Mouse (Mus musculus) liver, embryonic 15.5 days (tissue): Measurements from ENCODE around the gene Adssl1. TPM values are rescaled to one million over a fixed set of nuclear protein-coding genes. Genes with fewer than 3 reads are reported as not detected.
A peak's percentile ranks its signal among the peaks of the same experiment; 100 is the strongest.

Source experiments
- ATAC-seq: fragments of 200-750 bp; cut with Nextera tagmentation; 2 replicates; pipeline ENCODE4 v1.8.0; 2017; ENCODE audit warnings: moderate number of reproducible peaks, mild to moderate bottlenecking, moderate library complexity; ENCODE audit not compliant: insufficient read depth
- H3K27ac ChIP-seq: fragments of 300-500 bp; sonication (generic); replicated peaks from 2 replicates; pipeline ENCODE4 v1.5.1; 2015; ENCODE audit warnings: mild to moderate bottlenecking, inconsistent platforms
- H3K27me3 ChIP-seq: fragments of 300-500 bp; sonication (generic); 2 replicates; pipeline ENCODE4 v1.6.1; 2015; ENCODE audit warnings: mild to moderate bottlenecking, inconsistent platforms
- H3K36me3 ChIP-seq: fragments of 300-500 bp; sonication (generic); replicated peaks from 2 replicates; pipeline ENCODE4 v1.6.1; 2015; ENCODE audit warnings: moderate library complexity, mild to moderate bottlenecking, inconsistent platforms
- H3K4me1 ChIP-seq: fragments of 300-500 bp; sonication (generic); replicated peaks from 2 replicates; pipeline ENCODE4 v1.6.1; 2015; ENCODE audit warnings: inconsistent platforms
- H3K4me2 ChIP-seq: fragments of 300-500 bp; sonication (generic); 2 replicates; pipeline ENCODE4 v1.6.1; 2015; ENCODE audit warnings: moderate library complexity, mild to moderate bottlenecking, inconsistent platforms
- H3K4me3 ChIP-seq: fragments of 300-500 bp; sonication (generic); replicated peaks from 2 replicates; pipeline ENCODE4 v1.5.1; 2015; ENCODE audit warnings: mild to moderate bottlenecking, inconsistent platforms
- H3K9ac ChIP-seq: fragments of 300-500 bp; sonication (generic); 2 replicates; pipeline ENCODE4 v1.6.1; 2015; ENCODE audit warnings: moderate library complexity, mild to moderate bottlenecking, inconsistent platforms
- H3K9me3 ChIP-seq: fragments of 300-500 bp; sonication (generic); replicated peaks from 2 replicates; pipeline ENCODE4 v1.6.1; 2016; ENCODE audit warnings: inconsistent platforms
- WGBS: fragments of 180-500 bp; shearing (Covaris S2); methylation state at CpG from one replicate; pipeline ENCODE4 v1.1.7; 2015; ENCODE audit warnings: mixed read lengths; ENCODE audit not compliant: insufficient replicate concordance; 5-methylcytosine and 5-hydroxymethylcytosine counted together
- polyA plus RNA-seq: library from polyadenylated mRNA; unstranded; fragments of >200 nt; fragmentation: Nextera tagmentation; extraction: Ambion mirVana; gene quantifications from 2 replicates; pipeline ENCODE4 v1.2.1, GENCODE M21; 2015

Gene Adssl1
- 13.4 TPM in 2 replicates for polyA plus RNA-seq

GRCm38 (mm10) chr12:112619686-112620353 lies at the start of gene Adssl1:
Gene Adssl1, plus strand, starts transcription at chr12:112620045.
- under 1% methylated on average over 56 of the region's 56 CpGs for WGBS
- Histone ChIP-seq H3K4me2 (peak within 1 kb of the TSS; percentile 79), H3K9me3 (no peaks in the 10 kb centered on the region), H3K27me3 (peaks cover 38% of the 10 kb centered on the region), H3K4me3 (peak within 1 kb of the TSS; percentile 56), H3K4me1 (peaks cover 53% of the 10 kb centered on the region), H3K36me3 (no peaks in the 10 kb centered on the region), H3K27ac (peak within 1 kb of the TSS; percentile 69), H3K9ac (peak within 1 kb of the TSS; percentile 52)
- peak; percentile 54 for ATAC-seq

- H3K4me1 ChIP-seq: no peaks in the 10 kb centered on the region
- H3K9me3 ChIP-seq: no peaks in the 10 kb centered on the region
- no peaks in the 10 kb centered on the region for H3K27me3 ChIP-seq
- no peaks in the 10 kb centered on the region for H3K36me3 ChIP-seq
- no peak overlapping the region for H3K27ac ChIP-seq
- no peak overlapping the region for H3K4me2 ChIP-seq
- no peak overlapping the region for H3K9ac ChIP-seq
- no peak for ATAC-seq
- H3K4me3 ChIP-seq: no peak overlapping the region
- 72% methylated on average over 8 of the region's 8 CpGs for WGBS
Measured at GRCm38 (mm10) chr12:112570160-112570559, 49.7 kb upstream of the Adssl1 start.

DNA sequence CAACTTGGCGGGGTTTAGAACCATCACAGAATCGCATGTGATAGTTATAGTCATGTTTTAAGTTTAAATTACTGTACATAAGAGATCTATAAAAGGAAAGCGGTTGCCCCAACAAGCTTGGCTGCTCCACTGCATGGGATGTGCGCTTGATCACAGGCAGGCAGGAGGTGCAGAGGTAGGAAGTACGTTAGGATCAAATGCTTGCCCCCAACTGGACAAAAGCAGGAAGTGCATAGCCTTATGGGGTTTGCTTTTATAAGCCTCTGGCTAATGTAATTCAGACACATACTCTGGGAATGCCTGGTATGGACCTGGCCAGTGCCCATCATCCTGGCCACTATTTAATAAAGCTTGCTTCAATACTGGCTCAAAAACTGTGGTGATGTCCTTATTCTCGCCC lies 48.8 kb upstream of the Adssl1 start:
- H3K4me2 ChIP-seq: no peak overlapping the region
- 0 out of 2 replicates have a peak, but pooled peaks cover 6% of the 10 kb centered on the region for H3K4me1 ChIP-seq
- H3K27ac ChIP-seq: no peak overlapping the region
- H3K9ac ChIP-seq: no peak overlapping the region
- ATAC-seq: no peak
- no peak overlapping the region for H3K4me3 ChIP-seq
- H3K27me3 ChIP-seq: no peaks in the 10 kb centered on the region
- 52% methylated on average over 6 of the region's 6 CpGs for WGBS
- H3K36me3 ChIP-seq: no peaks in the 10 kb centered on the region
- no peaks in the 10 kb centered on the region for H3K9me3 ChIP-seq

- Histone ChIP-seq H3K4me2 (no peak overlapping the region), H3K27me3 (no peaks in the 10 kb centered on the region), H3K4me3 (no peak overlapping the region), H3K4me1 (peaks cover 27% of the 10 kb centered on the region; the same call in 1 of the 2 replicates), H3K36me3 (no peaks in the 10 kb centered on the region), H3K9ac (no peak overlapping the region), H3K27ac (no peak overlapping the region), H3K9me3 (no peaks in the 10 kb centered on the region)
- no peak for ATAC-seq
- WGBS: 37% methylated on average over 8 of the region's 8 CpGs
Measured at GRCm38 (mm10) chr12:112575274-112575986, 44.4 kb upstream of the Adssl1 start.

DNA sequence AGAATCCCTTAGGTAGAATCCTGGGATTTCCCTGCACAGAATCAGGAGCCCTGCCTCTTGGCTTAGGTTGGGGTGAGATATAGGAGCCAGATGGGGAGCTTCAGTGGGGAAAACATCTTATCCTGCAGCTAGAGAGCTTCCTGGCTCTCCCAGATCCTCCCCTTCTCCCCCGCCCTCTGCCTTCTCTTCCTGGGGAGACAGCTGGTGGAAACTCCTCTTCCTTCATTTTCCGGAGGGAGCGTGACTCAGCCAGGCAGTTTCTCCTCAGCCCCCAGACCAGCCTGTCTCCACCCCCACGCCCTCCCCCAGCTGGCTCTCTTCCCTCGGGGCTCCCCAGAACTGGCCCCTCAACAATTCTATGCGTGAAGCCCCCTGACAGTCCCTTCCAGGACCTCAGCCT lies 43.5 kb upstream of the Adssl1 start:
- Histone ChIP-seq H3K4me1 (peaks cover 36% of the 10 kb centered on the region), H3K27ac (no peak overlapping the region), H3K36me3 (no peaks in the 10 kb centered on the region), H3K4me3 (no peak overlapping the region), H3K9ac (no peak overlapping the region), H3K27me3 (no peaks in the 10 kb centered on the region), H3K4me2 (no peak overlapping the region), H3K9me3 (no peaks in the 10 kb centered on the region)
- no peak for ATAC-seq
- 41% methylated on average over 6 of the region's 6 CpGs for WGBS

GRCm38 (mm10) chr12:112576749-112577148 lies 43.1 kb upstream of the Adssl1 start:
- ATAC-seq: no peak
- Histone ChIP-seq H3K27ac (no peak overlapping the region), H3K36me3 (no peaks in the 10 kb centered on the region), H3K27me3 (no peaks in the 10 kb centered on the region), H3K9ac (no peak overlapping the region), H3K9me3 (no peaks in the 10 kb centered on the region), H3K4me3 (no peak overlapping the region), H3K4me1 (peaks cover 40% of the 10 kb centered on the region), H3K4me2 (no peak overlapping the region)
- 43% methylated on average over 3 of the region's 3 CpGs for whole genome bisulfite sequencing

DNA sequence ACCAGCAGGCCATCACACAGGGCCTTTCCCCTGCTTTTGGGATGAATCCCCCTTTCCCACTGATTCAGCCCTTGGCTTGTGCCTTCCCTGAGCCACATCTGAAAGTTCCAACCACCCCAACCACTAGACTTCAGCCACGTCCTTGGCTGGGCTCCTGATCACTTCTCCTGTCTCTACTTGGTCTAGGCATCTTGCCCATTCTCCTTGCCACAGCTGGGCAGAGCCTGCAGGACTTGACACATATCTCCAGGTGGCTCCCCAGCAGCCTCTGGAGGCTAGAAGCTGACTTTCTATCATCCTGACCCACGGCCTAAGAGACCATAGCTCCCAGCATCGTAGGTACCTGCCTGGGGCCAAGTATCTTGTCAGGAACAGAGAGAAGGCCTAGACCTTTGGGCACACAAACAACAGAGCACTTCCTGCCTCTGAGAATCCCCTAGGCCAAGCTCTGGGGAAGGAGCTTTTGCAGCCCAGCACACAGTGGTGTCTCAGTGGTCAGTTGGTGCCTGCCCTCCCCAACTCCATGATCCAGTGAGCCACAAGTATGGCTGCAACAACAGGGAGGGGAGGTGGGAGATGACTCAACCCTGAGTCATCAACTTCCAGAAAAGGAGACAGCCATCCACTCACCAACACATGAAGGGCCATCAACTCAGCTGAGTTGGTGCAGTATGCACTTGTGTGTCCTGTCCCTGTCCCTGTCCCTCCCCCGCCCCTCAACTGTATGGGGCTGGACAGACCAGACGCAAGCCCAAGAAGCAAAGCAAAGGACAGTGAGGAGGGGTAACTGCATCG lies 41.4 kb upstream of the Adssl1 start:
- no peak for ATAC-seq
- H3K27me3 ChIP-seq: no peaks in the 10 kb centered on the region
- H3K4me1 ChIP-seq: peaks cover 43% of the 10 kb centered on the region
- no peaks in the 10 kb centered on the region for H3K9me3 ChIP-seq
- H3K27ac ChIP-seq: no peak overlapping the region
- no peak overlapping the region for H3K4me3 ChIP-seq
- whole genome bisulfite sequencing: 55% methylated on average over 6 of the region's 6 CpGs
- H3K36me3 ChIP-seq: no peaks in the 10 kb centered on the region
- no peak overlapping the region for H3K9ac ChIP-seq
- H3K4me2 ChIP-seq: no peak overlapping the region

DNA sequence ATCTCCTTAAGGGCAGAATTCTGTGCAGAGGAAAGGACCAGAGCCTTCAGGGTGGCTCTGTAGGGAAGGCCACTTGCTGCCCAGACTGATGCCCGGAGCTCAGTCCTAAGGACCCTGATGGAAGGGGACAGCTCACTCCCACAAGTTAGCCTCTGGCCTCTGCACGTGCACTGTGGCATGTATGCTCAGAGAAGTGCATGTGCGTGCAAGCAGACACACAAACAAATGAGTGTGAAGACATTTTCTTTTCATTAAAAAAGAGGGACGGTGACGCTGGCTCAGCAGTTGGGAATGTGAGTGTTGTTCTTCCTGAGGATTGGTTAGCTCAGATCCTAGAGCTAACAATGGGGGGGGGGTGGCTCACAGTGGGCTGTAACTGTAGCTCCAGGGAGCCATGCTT lies 40.4 kb upstream of the Adssl1 start:
- ATAC-seq: no peak
- no peak overlapping the region for H3K27ac ChIP-seq
- H3K9ac ChIP-seq: no peak overlapping the region
- H3K9me3 ChIP-seq: no peaks in the 10 kb centered on the region
- no peak overlapping the region for H3K4me2 ChIP-seq
- WGBS: 56% methylated on average over 5 of the region's 5 CpGs
- no peak overlapping the region for H3K4me3 ChIP-seq
- H3K36me3 ChIP-seq: no peaks in the 10 kb centered on the region
- peaks cover 43% of the 10 kb centered on the region for H3K4me1 ChIP-seq
- H3K27me3 ChIP-seq: no peaks in the 10 kb centered on the region

DNA sequence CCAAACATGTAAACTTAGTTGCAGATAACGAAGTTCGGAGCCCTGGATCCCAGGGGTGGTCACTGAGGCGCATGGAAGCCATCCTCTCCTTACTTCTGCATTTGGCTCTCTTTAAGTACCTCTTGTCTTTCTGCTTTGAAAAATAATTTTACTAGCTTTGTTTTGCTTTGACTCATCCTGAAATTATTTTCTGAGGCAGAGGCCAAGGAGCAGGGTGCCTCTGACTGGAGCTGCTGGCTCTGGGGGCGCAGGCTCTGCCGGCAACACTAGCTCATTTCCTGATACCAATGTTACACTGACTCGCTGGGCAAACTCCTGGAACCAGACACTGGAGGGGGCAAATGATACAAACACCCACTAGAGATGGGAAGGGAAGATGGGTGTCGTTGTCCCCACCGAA lies 39.9 kb upstream of the Adssl1 start:
- Histone ChIP-seq H3K9ac (no peak overlapping the region), H3K9me3 (no peaks in the 10 kb centered on the region), H3K27me3 (no peaks in the 10 kb centered on the region), H3K36me3 (no peaks in the 10 kb centered on the region), H3K27ac (no peak overlapping the region), H3K4me3 (no peak overlapping the region), H3K4me1 (peaks cover 43% of the 10 kb centered on the region), H3K4me2 (no peak overlapping the region)
- 66% methylated on average over 8 of the region's 8 CpGs for WGBS
- no peak for ATAC-seq

GRCm38 (mm10) chr12:112581113-112581512 lies 38.7 kb upstream of the Adssl1 start:
- Histone ChIP-seq H3K4me3 (no peak overlapping the region), H3K4me2 (no peak overlapping the region), H3K9me3 (no peaks in the 10 kb centered on the region), H3K9ac (no peak overlapping the region), H3K27ac (peak overlapping the region; percentile 51), H3K27me3 (no peaks in the 10 kb centered on the region; the same call in 1 of the 2 replicates), H3K36me3 (no peaks in the 10 kb centered on the region), H3K4me1 (peaks cover 42% of the 10 kb centered on the region)
- WGBS: 34% methylated on average over 3 of the region's 3 CpGs
- ATAC-seq: peak; percentile 29; the same call in 1 of the 2 replicates

- peaks cover 54% of the 10 kb centered on the region for H3K4me1 ChIP-seq
- H3K27me3 ChIP-seq: peaks cover 23% of the 10 kb centered on the region
- H3K9me3 ChIP-seq: no peaks in the 10 kb centered on the region
- no peak overlapping the region for H3K27ac ChIP-seq
- H3K4me3 ChIP-seq: no peak overlapping the region
- no peaks in the 10 kb centered on the region for H3K36me3 ChIP-seq
- H3K4me2 ChIP-seq: no peak overlapping the region
- ATAC-seq: no peak
- no peak overlapping the region for H3K9ac ChIP-seq
- 71% methylated on average over 7 of the region's 7 CpGs for WGBS
Measured at GRCm38 (mm10) chr12:112584954-112585353, 34.9 kb upstream of the Adssl1 start.
